Mouse (Mus musculus) spleen, postnatal 14 days (tissue): ENCODE measurements at regions not wholly inside any gene's neighbourhood (a gene's known extent, or its start where the extent isn't known, plus 50 kb on each side); places are given as distances from the start of the nearest gene placed in this dataset.
"Not testable (repeated sequence)": the region's sequence is repeated elsewhere in the genome, so short reads cannot be mapped to it uniquely, and the experiment has no call there.

Experiments used
- DNase-seq, 2 experiments: peaks; one replicate each; pipeline ENCODE4 v3.0.0; 2021 to 2022; ENCODE audit warnings: low spot score in 2 of 2

DNA sequence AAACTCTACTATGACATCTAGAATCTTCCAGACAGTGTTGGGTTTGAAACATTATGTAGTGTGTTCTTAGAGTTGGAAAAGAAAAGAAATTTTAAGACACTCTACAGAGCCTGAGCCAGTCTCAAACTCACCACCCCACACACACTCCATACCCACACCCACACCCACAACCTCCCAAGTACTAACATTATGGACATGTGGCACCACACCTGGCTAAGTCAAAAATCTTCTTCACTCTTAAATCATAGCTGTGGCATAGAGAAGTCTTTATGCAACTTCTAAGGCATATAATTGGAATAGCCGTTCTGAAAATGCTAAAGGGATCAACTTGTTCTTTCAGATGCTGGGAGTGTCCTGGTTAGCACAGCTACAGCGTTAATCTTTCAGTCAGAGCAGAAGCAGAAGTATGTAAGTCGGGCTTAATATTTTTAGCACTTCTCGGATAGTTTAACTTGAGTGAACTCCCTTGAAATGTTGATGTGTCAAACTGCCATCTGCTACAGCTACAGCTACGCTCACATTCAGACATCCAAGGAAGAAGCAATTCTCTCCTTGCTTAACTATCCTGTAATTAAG, 68.6 kb upstream of the Creb1 start:
- DNase-seq: no peak

DNA sequence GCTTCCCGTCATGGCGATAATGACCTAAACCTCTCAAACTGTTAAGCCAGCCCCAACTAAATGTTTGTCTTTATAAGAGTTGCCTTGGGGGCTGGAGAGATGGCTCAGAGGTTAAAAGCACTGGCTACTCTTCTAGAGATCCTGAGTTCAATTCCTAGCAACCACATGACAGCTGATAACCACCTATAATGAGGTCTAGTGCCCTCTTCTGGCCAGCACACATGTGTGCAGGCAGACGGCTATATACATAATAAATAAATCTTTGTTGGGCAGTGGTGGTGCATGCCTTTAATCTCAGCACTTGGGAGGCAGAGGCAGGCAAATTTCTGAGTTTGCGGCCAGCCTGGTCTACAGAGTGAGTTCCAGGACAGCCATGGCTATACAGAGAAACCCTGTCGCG, 70.8 kb upstream of the Creb1 start:
- DNase-seq: not testable (repeated sequence)

GRCm38 (mm10) chr1:64457872-64458271, 74.6 kb upstream of the Creb1 start:
- DNase-seq: no peak

DNA sequence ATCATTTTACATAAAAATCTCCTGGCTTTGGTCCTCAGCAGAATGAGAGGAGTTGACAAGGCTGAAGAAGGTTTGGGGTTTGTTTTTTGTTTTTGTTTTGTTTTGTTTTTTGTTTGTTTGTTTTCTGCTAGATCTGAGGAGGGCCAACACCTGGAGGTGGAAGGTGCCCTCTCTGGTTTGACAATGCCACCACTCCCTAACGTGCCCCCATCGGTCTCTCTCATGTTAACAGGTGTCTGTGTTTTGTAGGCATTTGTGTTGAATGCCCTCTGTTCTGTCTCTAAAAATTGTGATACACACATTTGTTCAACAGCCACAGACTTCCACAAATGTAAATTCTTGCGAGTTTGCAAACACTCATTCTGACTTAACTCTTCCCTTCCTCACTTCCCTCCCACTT, 83.3 kb upstream of the Creb1 start:
- no peak for DNase-seq

- peak in 1 of 2 experiments; percentile 40 for DNase-seq
Observed at GRCm38 (mm10) chr1:64448090-64448489, 84.4 kb upstream of the Creb1 start.

DNA sequence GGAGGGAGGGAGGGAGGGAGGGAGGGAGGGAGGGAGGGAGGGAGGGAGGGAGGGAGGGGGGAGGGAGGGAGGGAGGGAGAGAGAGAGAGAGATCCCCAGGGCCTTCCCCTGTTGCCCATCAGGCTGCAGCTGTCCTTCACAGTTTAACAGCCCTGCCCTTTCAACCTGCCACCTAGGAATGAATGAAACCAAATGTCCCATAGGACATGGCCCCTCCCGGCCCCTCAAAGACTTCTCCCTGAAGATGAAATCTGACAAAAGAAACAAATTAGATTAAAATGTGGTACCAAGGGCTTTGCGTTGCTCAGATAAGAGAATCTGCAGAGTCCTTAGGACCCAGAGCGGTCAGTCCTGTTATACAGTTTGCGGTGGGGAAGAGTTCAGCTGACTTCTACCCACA, 86.0 kb upstream of the Creb1 start:
- DNase-seq: no peak

- peak; percentile 21 to 51 for DNase-seq
Observed at GRCm38 (mm10) chr1:64445919-64446318, 86.5 kb upstream of the Creb1 start.

DNA sequence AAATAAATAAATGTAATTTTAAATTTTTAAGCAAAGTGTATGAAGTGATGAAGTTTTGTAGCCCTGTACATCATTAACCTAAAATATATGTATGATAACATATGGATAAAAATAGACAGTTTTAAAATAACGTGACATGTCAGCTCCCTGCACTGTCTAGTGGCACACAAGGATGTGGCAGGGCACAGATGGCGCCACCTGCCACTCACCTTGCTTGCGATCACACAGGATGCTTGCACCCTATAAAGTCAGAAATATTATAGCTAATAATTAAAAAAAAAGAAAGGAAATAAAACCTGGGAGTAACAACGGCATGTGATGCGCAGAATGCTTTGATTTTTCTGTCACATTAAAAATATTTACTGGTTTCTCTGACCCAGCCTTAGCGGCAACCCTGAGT, 89.0 kb upstream of the Creb1 start:
- no peak for DNase-seq

- no peak for DNase-seq
Observed at GRCm38 (mm10) chr1:64442179-64442874, 90.1 kb upstream of the Creb1 start.

GRCm38 (mm10) chr1:64423256-64423655, 109.2 kb upstream of the Creb1 start:
- DNase-seq: no peak

GRCm38 (mm10) chr1:64418567-64418966, 113.9 kb upstream of the Creb1 start:
- no peak for DNase-seq

- DNase-seq: no peak
Observed at GRCm38 (mm10) chr1:64415906-64416305, 116.5 kb upstream of the Creb1 start.

DNA sequence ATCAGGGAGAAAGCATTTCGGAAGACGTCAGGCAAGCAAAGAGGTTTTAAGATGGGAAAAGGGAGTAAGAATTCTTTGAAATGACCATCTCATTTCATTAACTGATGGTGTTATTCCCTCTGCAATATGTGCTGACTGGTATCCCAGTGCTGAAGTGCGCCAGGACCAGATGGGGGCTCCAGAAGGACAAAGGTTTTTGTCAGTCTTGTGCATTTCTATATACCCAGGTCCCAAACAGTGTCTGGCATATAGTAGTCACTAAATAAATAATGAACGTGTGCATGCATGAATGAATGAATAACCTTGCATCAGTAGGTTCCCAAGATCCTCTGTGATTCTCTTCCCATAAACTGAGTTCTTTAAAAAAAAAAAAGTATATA, 119.3 kb upstream of the Creb1 start:
- no peak for DNase-seq

DNA sequence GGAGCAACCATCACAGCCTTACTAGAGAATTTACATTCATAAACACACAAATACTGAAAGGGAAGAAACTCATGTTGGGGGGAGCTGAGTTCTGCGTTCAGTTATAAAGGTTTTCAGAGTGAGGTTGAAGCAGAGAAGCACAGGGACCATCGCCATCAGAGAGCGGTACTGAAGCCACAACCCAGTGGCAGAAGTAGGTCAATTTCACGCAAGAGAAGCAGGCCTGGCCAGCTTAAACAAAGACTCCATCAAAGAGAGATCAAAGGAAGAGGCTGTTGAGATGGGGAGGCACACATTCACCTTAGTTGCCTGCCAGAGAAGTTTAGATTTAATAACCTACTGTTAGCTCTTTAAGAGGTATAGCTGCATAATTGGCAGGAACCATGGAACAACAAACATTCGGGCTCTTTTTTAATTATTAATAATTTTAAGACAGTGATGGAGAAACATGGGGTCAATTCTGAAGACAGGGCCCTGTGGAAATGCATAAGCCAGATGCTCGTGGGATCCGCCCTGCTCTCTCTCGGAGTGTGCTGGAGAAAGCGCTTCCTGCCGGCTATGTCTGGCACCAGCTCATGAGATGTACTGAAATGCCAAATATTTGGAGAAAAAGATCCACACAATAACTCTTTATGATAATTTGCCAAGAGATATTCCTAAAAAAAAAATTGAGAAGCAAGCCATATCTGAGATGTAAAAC, 119.8 kb upstream of the Creb1 start:
- DNase-seq: no peak

DNA sequence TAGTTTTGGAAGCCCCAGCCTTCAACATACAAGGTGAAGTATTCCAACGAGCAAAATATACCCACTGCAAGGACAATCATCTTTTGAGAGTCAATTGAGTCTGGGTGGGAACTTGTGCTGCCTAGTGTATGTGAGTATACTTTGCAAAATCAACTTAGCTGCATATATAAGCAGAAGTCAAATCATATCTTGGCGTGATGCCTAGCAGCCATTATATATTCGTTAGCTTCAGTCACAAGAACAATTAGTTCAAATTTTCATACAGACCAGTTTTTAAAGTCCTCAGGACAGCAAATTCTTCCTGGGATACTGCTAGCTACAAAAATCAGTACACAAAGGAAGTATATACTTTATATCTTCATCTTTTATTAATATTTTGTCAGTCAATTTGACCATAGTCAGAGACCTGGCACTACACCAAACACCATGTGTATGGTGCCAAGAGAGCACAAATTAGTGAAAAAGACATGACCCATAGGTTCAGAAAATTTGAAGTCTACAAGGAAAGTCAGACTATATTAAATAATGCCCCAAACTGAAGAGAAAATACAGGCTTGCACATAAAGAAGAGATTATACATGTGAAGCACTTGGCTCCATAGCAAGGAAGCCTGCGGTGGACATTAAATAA, 120.5 kb upstream of the Creb1 start:
- DNase-seq: no peak

GRCm38 (mm10) chr1:64408807-64409582, 123.5 kb upstream of the Creb1 start:
- no peak for DNase-seq

- no peak for DNase-seq
Observed at GRCm38 (mm10) chr1:64391525-64391924, 140.9 kb upstream of the Creb1 start.

DNA sequence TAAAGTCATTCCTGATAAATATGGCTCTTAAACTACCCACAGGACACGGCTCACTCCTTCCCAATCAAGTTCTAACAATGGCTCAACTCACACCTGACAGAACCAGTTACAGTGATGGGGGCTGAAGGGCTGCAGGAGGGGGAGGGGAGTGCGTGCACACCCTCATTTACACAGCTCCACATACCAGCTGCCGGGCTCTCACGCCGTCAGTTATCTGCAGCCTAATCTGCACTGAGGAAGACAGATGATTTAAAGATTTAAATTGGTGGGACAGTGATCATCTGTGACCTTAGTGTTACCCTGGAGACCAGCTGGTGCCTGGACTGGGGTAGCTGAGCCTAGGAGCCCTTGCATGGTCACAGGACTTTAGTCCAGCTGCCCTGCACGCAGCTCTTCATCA, 151.2 kb upstream of the Creb1 start:
- DNase-seq: no peak

DNA sequence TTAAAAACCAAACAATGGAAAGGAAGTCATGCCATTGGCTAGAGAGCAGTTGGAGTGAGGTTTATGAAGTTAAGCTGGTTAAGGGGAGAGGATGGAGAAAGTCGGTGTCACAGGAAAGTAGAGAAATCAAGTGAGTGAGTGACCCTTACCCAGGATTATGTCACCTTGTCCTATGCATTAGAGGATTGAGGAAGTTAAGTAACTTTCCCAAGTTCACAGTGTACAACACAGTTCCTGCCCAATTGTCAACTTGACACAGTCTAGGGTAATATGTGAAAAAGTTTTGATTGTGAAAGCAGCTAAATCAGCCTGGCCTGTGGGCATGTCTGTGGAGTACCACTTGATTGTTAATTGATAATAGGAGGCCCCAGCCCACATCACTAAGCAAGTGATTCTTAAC, 156.0 kb upstream of the Creb1 start:
- not testable (repeated sequence) for DNase-seq

DNA sequence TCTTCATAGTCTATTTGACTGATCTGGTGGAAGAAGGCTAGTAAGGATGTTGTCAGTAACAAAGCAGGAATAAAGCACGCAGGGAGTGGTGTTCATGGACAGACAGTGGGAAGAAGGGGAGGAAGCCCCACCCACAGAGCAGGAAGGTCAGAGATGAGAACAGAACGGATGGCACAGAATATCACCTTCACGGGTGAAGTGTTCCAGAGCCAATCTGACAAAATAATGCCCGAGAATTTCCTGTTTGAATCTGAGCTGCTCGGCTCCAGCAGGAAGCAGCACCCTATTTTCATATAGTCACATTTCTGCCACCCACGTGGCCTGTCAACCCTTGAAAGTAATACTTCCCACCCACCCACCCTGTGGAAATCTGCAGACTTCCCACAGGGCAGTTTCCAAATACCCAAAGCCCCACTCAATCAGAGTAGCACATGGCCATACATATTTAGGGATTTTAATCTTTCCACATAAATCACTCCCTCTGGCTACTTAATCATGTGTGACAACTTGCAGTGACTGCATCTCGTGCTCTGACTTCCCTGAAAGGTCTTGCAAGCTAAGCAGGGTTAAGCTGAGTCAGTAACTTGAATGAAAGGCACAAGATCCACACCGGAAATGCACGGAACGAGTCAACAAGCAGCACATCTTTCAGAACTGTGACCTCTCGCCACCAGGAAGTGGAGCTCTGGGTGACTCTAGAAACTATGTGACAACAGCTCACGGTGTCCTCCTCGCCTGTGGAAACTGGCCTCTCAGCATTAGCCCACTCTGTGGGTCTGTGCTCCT, 158.0 kb upstream of the Creb1 start:
- no peak for DNase-seq

DNA sequence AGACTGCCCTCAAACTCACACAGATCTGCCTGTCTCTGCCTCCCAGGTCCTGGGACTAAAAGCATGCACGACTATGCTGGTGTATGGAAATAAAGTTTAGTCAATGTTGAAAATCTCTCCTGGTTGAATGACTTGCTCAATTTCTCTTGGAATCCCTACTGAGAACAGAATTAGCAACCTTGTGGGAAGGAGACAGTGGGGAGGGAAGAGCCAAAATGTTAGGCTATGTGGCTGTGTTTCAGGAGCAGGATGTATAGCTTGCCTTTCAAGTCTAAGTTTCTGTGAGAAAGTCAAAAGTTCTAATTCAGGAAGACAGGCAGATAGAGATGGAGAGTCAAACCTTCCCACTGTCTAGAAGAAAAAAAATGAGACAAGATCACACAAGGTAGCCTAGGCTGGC, 168.3 kb upstream of the Creb1 start:
- DNase-seq: no peak
